Mouse (Mus musculus) neural tube, embryonic 15.5 days (tissue): Measurements from ENCODE around the gene Spata21. TPM values are rescaled to one million over a fixed set of nuclear protein-coding genes. Genes with fewer than 3 reads are reported as not detected.

ENCODE experiments used
- ATAC-seq: fragments of 200-750 bp; cut with Nextera tagmentation; 2 replicates; pipeline ENCODE4 v1.8.0; 2017; ENCODE audit warnings: mild to moderate bottlenecking, moderate TSS enrichment, moderate library complexity; ENCODE audit not compliant: low FRiP score
- H3K27ac ChIP-seq: fragments of 300-500 bp; sonication (generic); replicated peaks from 2 replicates; pipeline ENCODE4 v1.5.1; 2015; ENCODE audit warnings: mild to moderate bottlenecking, inconsistent platforms
- H3K27me3 ChIP-seq: fragments of 300-500 bp; sonication (generic); replicated peaks from 2 replicates; pipeline ENCODE4 v1.6.1; 2015; ENCODE audit warnings: inconsistent platforms
- H3K36me3 ChIP-seq: fragments of 300-500 bp; sonication (generic); 2 replicates; pipeline ENCODE4 v1.6.1; 2015; ENCODE audit warnings: inconsistent platforms
- H3K4me1 ChIP-seq: fragments of 300-500 bp; sonication (generic); 2 replicates; pipeline ENCODE4 v1.6.1; 2015; ENCODE audit warnings: inconsistent platforms
- H3K4me2 ChIP-seq: fragments of 300-500 bp; sonication (generic); 2 replicates; pipeline ENCODE4 v1.6.1; 2015; ENCODE audit warnings: inconsistent platforms, mild to moderate bottlenecking, moderate library complexity
- H3K4me3 ChIP-seq: fragments of 300-500 bp; sonication (generic); replicated peaks from 2 replicates; pipeline ENCODE4 v1.5.1; 2015; ENCODE audit warnings: mild to moderate bottlenecking, inconsistent platforms
- H3K9ac ChIP-seq: fragments of 300-500 bp; sonication (generic); replicated peaks from 2 replicates; pipeline ENCODE4 v1.6.1; 2015; ENCODE audit warnings: mild to moderate bottlenecking, inconsistent platforms
- H3K9me3 ChIP-seq: fragments of 300-500 bp; sonication (generic); replicated peaks from 2 replicates; pipeline ENCODE4 v1.6.1; 2016; ENCODE audit warnings: inconsistent platforms
- WGBS: fragments of 180-500 bp; shearing (Covaris S2); methylation state at CpG from one replicate; pipeline ENCODE4 v1.1.7; 2015; ENCODE audit warnings: mixed read lengths; 5-methylcytosine and 5-hydroxymethylcytosine counted together
- polyA plus RNA-seq: library from polyadenylated mRNA; unstranded; fragments of >200 nt; fragmentation: Nextera tagmentation; extraction: Ambion mirVana; gene quantifications from 2 replicates; pipeline ENCODE4 v1.2.1, GENCODE M21; 2015

Gene Spata21
- polyA plus RNA-seq, 1 experiment from 2014 or later: 0.55 TPM

GRCm38 (mm10) chr4:141106526-141107183 lies 18.5 kb downstream of the Spata21 start:
- Histone ChIP-seq H3K27ac (no peak overlapping the region), H3K4me3 (no peak overlapping the region), H3K9me3 (no peaks in the 10 kb centered on the region), H3K9ac (no peak overlapping the region), H3K27me3 (no peaks in the 10 kb centered on the region), H3K4me1 (no peaks in the 10 kb centered on the region), H3K36me3 (peaks cover 12% of the 10 kb centered on the region), H3K4me2 (no peak overlapping the region)
- 76% methylated on average over 16 of the region's 16 CpGs for WGBS
- no peak for ATAC-seq

- WGBS: 47% methylated on average over 10 of the region's 10 CpGs
- no peak overlapping the region for H3K4me2 ChIP-seq
- no peak overlapping the region for H3K27ac ChIP-seq
These were observed 20.1 kb downstream of the Spata21 start for GRCm38 (mm10) chr4:141108196-141108732.

GRCm38 (mm10) chr4:141113831-141114230 lies 25.7 kb downstream of the Spata21 start:
- peaks cover 5% of the 10 kb centered on the region; the same call in 1 of the 2 replicates for H3K4me1 ChIP-seq
- no peaks in the 10 kb centered on the region for H3K27me3 ChIP-seq
- 81% methylated on average over 7 of the region's 7 CpGs for WGBS
- H3K27ac ChIP-seq: 0 out of 2 replicates have a peak overlapping the region, but pooled peaks have one; percentile 34
- H3K9ac ChIP-seq: no peak overlapping the region
- H3K4me2 ChIP-seq: no peak overlapping the region
- no peak overlapping the region for H3K4me3 ChIP-seq
- no peaks in the 10 kb centered on the region for H3K9me3 ChIP-seq
- H3K36me3 ChIP-seq: peaks cover 60% of the 10 kb centered on the region
- ATAC-seq: no peak

More at GRCm38 (mm10) chr4:141108196-141108732, 20.1 kb downstream of the Spata21 start:
- Histone ChIP-seq H3K27me3 (no peaks in the 10 kb centered on the region), H3K9me3 (no peaks in the 10 kb centered on the region), H3K4me1 (no peaks in the 10 kb centered on the region), H3K36me3 (peaks cover 26% of the 10 kb centered on the region), H3K9ac (no peak overlapping the region), H3K4me3 (no peak overlapping the region)
- ATAC-seq: peak; percentile 21; the same call in 1 of the 2 replicates

GRCm38 (mm10) chr4:141114521-141114981 lies 26.4 kb downstream of the Spata21 start:
- Histone ChIP-seq H3K36me3 (peaks cover 60% of the 10 kb centered on the region), H3K27ac (peak overlapping the region; percentile 34; the same call in 1 of the 2 replicates), H3K4me1 (peaks cover 13% of the 10 kb centered on the region; the same call in 1 of the 2 replicates), H3K27me3 (no peaks in the 10 kb centered on the region), H3K9me3 (no peaks in the 10 kb centered on the region), H3K9ac (no peak overlapping the region), H3K4me3 (no peak overlapping the region), H3K4me2 (no peak overlapping the region)
- no peak; the same call in 1 of the 2 replicates for ATAC-seq
- 86% methylated on average over 6 of the region's 6 CpGs for WGBS

GRCm38 (mm10) chr4:141115398-141115797 lies 27.3 kb downstream of the Spata21 start:
- Histone ChIP-seq H3K4me2 (no peak overlapping the region), H3K36me3 (peaks cover 59% of the 10 kb centered on the region), H3K27ac (no peak overlapping the region), H3K27me3 (no peaks in the 10 kb centered on the region), H3K4me3 (no peak overlapping the region), H3K9ac (no peak overlapping the region), H3K9me3 (no peaks in the 10 kb centered on the region), H3K4me1 (peaks cover 13% of the 10 kb centered on the region)
- no peak for ATAC-seq
- WGBS: 86% methylated on average over 8 of the region's 8 CpGs

- ATAC-seq: no peak
- 81% methylated on average over 4 of the region's 4 CpGs for WGBS
- H3K27me3 ChIP-seq: no peaks in the 10 kb centered on the region
- H3K4me2 ChIP-seq: no peak overlapping the region
- no peak overlapping the region; the same call in 1 of the 2 replicates for H3K27ac ChIP-seq
- no peak overlapping the region; the same call in 1 of the 2 replicates for H3K9ac ChIP-seq
- no peak overlapping the region for H3K4me3 ChIP-seq
- H3K4me1 ChIP-seq: peaks cover 25% of the 10 kb centered on the region
- peaks cover 32% of the 10 kb centered on the region for H3K36me3 ChIP-seq
- no peaks in the 10 kb centered on the region for H3K9me3 ChIP-seq
These were observed 30.6 kb downstream of the Spata21 start for GRCm38 (mm10) chr4:141118691-141119090.

- Histone ChIP-seq H3K4me2 (no peak overlapping the region), H3K4me1 (peaks cover 25% of the 10 kb centered on the region), H3K9me3 (no peaks in the 10 kb centered on the region), H3K9ac (no peak overlapping the region), H3K36me3 (peaks cover 21% of the 10 kb centered on the region), H3K27ac (no peak overlapping the region), H3K4me3 (no peak overlapping the region), H3K27me3 (no peaks in the 10 kb centered on the region)
- peak; percentile 51 for ATAC-seq
- 26% methylated on average over 11 of the region's 11 CpGs for WGBS
These were observed 32.6 kb downstream of the Spata21 start for GRCm38 (mm10) chr4:141120700-141121099.

GRCm38 (mm10) chr4:141122663-141123062 lies 34.5 kb downstream of the Spata21 start:
- no peak for ATAC-seq
- Histone ChIP-seq H3K4me2 (no peak overlapping the region), H3K27me3 (no peaks in the 10 kb centered on the region), H3K4me3 (no peak overlapping the region), H3K27ac (no peak overlapping the region), H3K36me3 (peaks cover 2% of the 10 kb centered on the region; the same call in 1 of the 2 replicates), H3K4me1 (peaks cover 25% of the 10 kb centered on the region), H3K9me3 (no peaks in the 10 kb centered on the region), H3K9ac (no peak overlapping the region)
- WGBS: 90% methylated on average over 7 of the region's 7 CpGs

- no peaks in the 10 kb centered on the region for H3K27me3 ChIP-seq
- no peak for ATAC-seq
- no peak overlapping the region for H3K4me2 ChIP-seq
- peaks cover 25% of the 10 kb centered on the region for H3K4me1 ChIP-seq
- no peak overlapping the region for H3K4me3 ChIP-seq
- no peak overlapping the region for H3K9ac ChIP-seq
- no peaks in the 10 kb centered on the region for H3K9me3 ChIP-seq
- 33% methylated on average over 1 of the region's 1 CpGs for WGBS
- H3K27ac ChIP-seq: no peak overlapping the region
- no peaks in the 10 kb centered on the region; the same call in 1 of the 2 replicates for H3K36me3 ChIP-seq
These were observed 34.9 kb downstream of the Spata21 start for GRCm38 (mm10) chr4:141123065-141123464.

- H3K4me2 ChIP-seq: no peak overlapping the region
- WGBS: 75% methylated on average over 6 of the region's 6 CpGs
- H3K27ac ChIP-seq: no peak overlapping the region
- H3K4me1 ChIP-seq: peaks cover 41% of the 10 kb centered on the region
- H3K27me3 ChIP-seq: no peaks in the 10 kb centered on the region
- no peak for ATAC-seq
- no peaks in the 10 kb centered on the region for H3K36me3 ChIP-seq
- H3K9ac ChIP-seq: no peak overlapping the region
- H3K4me3 ChIP-seq: no peak overlapping the region
- H3K9me3 ChIP-seq: no peaks in the 10 kb centered on the region
These were observed 41.1 kb downstream of the Spata21 start for GRCm38 (mm10) chr4:141129190-141129710.

GRCm38 (mm10) chr4:141130704-141131342 lies 42.7 kb downstream of the Spata21 start:
- Histone ChIP-seq H3K27ac (peak overlapping the region; percentile 69), H3K27me3 (no peaks in the 10 kb centered on the region), H3K9me3 (no peaks in the 10 kb centered on the region), H3K36me3 (no peaks in the 10 kb centered on the region), H3K4me1 (peaks cover 54% of the 10 kb centered on the region), H3K4me3 (no peak overlapping the region), H3K4me2 (no peak overlapping the region), H3K9ac (no peak overlapping the region)
- 76% methylated on average over 6 of the region's 6 CpGs for WGBS
- no peak for ATAC-seq
